Mouse (Mus musculus) CH12.LX (cell line): Measurements from ENCODE around the gene Cachd1. TPM values are rescaled to one million over a fixed set of nuclear protein-coding genes. Genes with fewer than 3 reads are reported as not detected.
A peak's percentile ranks its signal among the peaks of the same experiment; 100 is the strongest.

ENCODE experiments used
- DNase-seq: peaks from one replicate; pipeline ENCODE4 v3.0.0-alpha.2; 2013; ENCODE audit errors: extremely low read depth
- H3K27ac ChIP-seq: 2 replicates; pipeline ENCODE4 v1.5.1; 2012; ENCODE audit warnings: low read depth, mild to moderate bottlenecking, control low read depth, moderate library complexity; ENCODE audit not compliant: insufficient read depth
- H3K27me3 ChIP-seq: replicated peaks from 2 replicates; pipeline ENCODE3; 2012; ENCODE audit warnings: inconsistent platforms
- H3K36me3 ChIP-seq, 2 experiments: replicated peaks in 1 of 2; 2 replicates each; pipeline versions ENCODE3 to v1.6.1; 2012; ENCODE audit warnings: inconsistent platforms in 1 of 2, low read length in 1 of 2, mild to moderate bottlenecking in 1 of 2, mixed read lengths in 1 of 2, moderate library complexity in 1 of 2; ENCODE audit not compliant: control insufficient read depth in 1 of 2, insufficient read depth in 1 of 2
- H3K4me1 ChIP-seq, 2 experiments: 2 replicates each; pipeline ENCODE4 v1.6.1; 2012; ENCODE audit warnings: inconsistent platforms in 1 of 2, moderate library complexity in 1 of 2; ENCODE audit not compliant: insufficient read depth in 2 of 2, control insufficient read depth in 1 of 2
- H3K4me2 ChIP-seq: 2 replicates; pipeline ENCODE4 v1.6.1; 2012; ENCODE audit warnings: low read depth, mild to moderate bottlenecking, control low read depth; ENCODE audit not compliant: poor library complexity, insufficient read depth, severe bottlenecking
- H3K4me3 ChIP-seq, 3 experiments: fragments of 150-350 bp in 1 of 3; sonication (generic) in 1 of 3; replicated peaks in 1 of 3; 2 replicates each; pipeline versions ENCODE3 to v1.5.1; 2011 to 2012; ENCODE audit warnings: low read depth in 2 of 3, low read length in 2 of 3, mild to moderate bottlenecking in 2 of 3, moderate library complexity in 2 of 3, control low read depth in 1 of 3, improper control_type of control experiment in 1 of 3, inconsistent platforms in 1 of 3, mixed read lengths in 1 of 3; ENCODE audit not compliant: poor library complexity in 1 of 3
- H3K79me2 ChIP-seq: replicated peaks from 2 replicates; pipeline ENCODE4 v1.6.1; 2012; ENCODE audit warnings: mild to moderate bottlenecking, moderate library complexity; ENCODE audit not compliant: control insufficient read depth, poor library complexity, insufficient read depth, severe bottlenecking; ENCODE audit errors: extremely low read depth
- H3K9ac ChIP-seq: 2 replicates; pipeline ENCODE4 v1.6.1; 2012; ENCODE audit warnings: low read depth, mild to moderate bottlenecking, control low read depth, moderate library complexity; ENCODE audit not compliant: insufficient read depth
- H3K9me3 ChIP-seq: replicated peaks from 2 replicates; pipeline ENCODE3; 2012; ENCODE audit warnings: low read length, inconsistent platforms, mixed read lengths
- BHLHE40 ChIP-seq: IDR thresholded peaks from 2 replicates; pipeline ENCODE4 v1.6.1; 2011; ENCODE audit warnings: mild to moderate bottlenecking, low read depth, low read length, improper control_type of control experiment
- CHD1 ChIP-seq: IDR thresholded peaks from 2 replicates; pipeline ENCODE4 v1.6.1; 2012; ENCODE audit warnings: low read depth, low read length, improper control_type of control experiment, inconsistent platforms
- CHD2 ChIP-seq: IDR thresholded peaks from 2 replicates; pipeline ENCODE4 v1.6.1; 2011; ENCODE audit warnings: low read length, improper control_type of control experiment
- CTCF ChIP-seq, 2 experiments: IDR thresholded peaks in 1 of 2; conservative IDR thresholded peaks in 1 of 2; 2 replicates each; pipeline ENCODE4 v1.5.1; 2011 to 2012; ENCODE audit warnings: low read depth in 2 of 2, low read length in 2 of 2, improper control_type of control experiment in 1 of 2, inconsistent platforms in 1 of 2, mild to moderate bottlenecking in 1 of 2, moderate library complexity in 1 of 2
- E2F4 ChIP-seq: IDR thresholded peaks from 2 replicates; pipeline ENCODE4 v1.6.1; 2011; ENCODE audit warnings: low read depth, low read length, improper control_type of control experiment; ENCODE audit not compliant: insufficient replicate concordance
- ELF1 ChIP-seq: IDR thresholded peaks from 2 replicates; pipeline ENCODE4 v1.6.1; 2014; ENCODE audit warnings: low read depth, mild to moderate bottlenecking, inconsistent platforms, low read length, improper control_type of control experiment
- HCFC1 ChIP-seq: IDR thresholded peaks from 2 replicates; pipeline ENCODE4 v1.6.1; 2012; ENCODE audit warnings: low read depth, mild to moderate bottlenecking, inconsistent platforms, low read length, improper control_type of control experiment
- IRF4 ChIP-seq: IDR thresholded peaks from 2 replicates; pipeline ENCODE4 v1.6.1; 2014; ENCODE audit warnings: low read depth, mild to moderate bottlenecking, inconsistent platforms, low read length, improper control_type of control experiment
- JUN ChIP-seq: IDR thresholded peaks from 2 replicates; pipeline ENCODE4 v1.6.1; 2011; ENCODE audit warnings: low read depth, mild to moderate bottlenecking, low read length, improper control_type of control experiment, moderate library complexity; ENCODE audit not compliant: insufficient read depth
- JUND ChIP-seq: conservative IDR thresholded peaks from 2 replicates; pipeline ENCODE4 v1.6.1; 2011; ENCODE audit warnings: low read depth, low read length, improper control_type of control experiment
- KAT2A ChIP-seq: IDR thresholded peaks from 2 replicates; pipeline ENCODE4 v1.6.1; 2012; ENCODE audit warnings: low read length, improper control_type of control experiment, inconsistent platforms; ENCODE audit not compliant: insufficient replicate concordance
- MAFK ChIP-seq: IDR thresholded peaks from 2 replicates; pipeline ENCODE4 v1.6.1; 2011; ENCODE audit warnings: low read length, improper control_type of control experiment; ENCODE audit not compliant: insufficient replicate concordance
- MAX ChIP-seq: IDR thresholded peaks from 2 replicates; pipeline ENCODE4 v1.6.1; 2011; ENCODE audit warnings: low read length, improper control_type of control experiment
- MXI1 ChIP-seq: IDR thresholded peaks from 2 replicates; pipeline ENCODE4 v1.6.1; 2011; ENCODE audit warnings: mild to moderate bottlenecking, low read depth, low read length, improper control_type of control experiment
- NELFE ChIP-seq: IDR thresholded peaks from 2 replicates; pipeline ENCODE4 v1.6.1; 2011; ENCODE audit warnings: low read depth, low read length, improper control_type of control experiment
- PAX5 ChIP-seq: IDR thresholded peaks from 2 replicates; pipeline ENCODE4 v1.6.1; 2012; ENCODE audit warnings: low read length, inconsistent platforms, mixed read lengths
- POLR2AphosphoS2 ChIP-seq: IDR thresholded peaks from 2 replicates; pipeline ENCODE4 v1.6.1; 2011; ENCODE audit warnings: low read depth, low read length, improper control_type of control experiment
- RAD21 ChIP-seq: IDR thresholded peaks from 2 replicates; pipeline ENCODE4 v1.6.1; 2011; ENCODE audit warnings: low read depth, mild to moderate bottlenecking, low read length, improper control_type of control experiment, moderate library complexity
- RCOR1 ChIP-seq: conservative IDR thresholded peaks from 2 replicates; pipeline ENCODE4 v1.6.1; 2012; ENCODE audit warnings: low read depth, mild to moderate bottlenecking, inconsistent platforms, low read length, improper control_type of control experiment
- SIN3A ChIP-seq: IDR thresholded peaks from 2 replicates; pipeline ENCODE4 v1.6.1; 2012; ENCODE audit warnings: low read length, improper control_type of control experiment, inconsistent platforms
- SMC3 ChIP-seq: IDR thresholded peaks from 2 replicates; pipeline ENCODE4 v1.6.1; 2011; ENCODE audit warnings: low read depth, low read length, improper control_type of control experiment
- TBP ChIP-seq: conservative IDR thresholded peaks from 2 replicates; pipeline ENCODE4 v1.6.1; 2011; ENCODE audit warnings: low read depth, low read length, improper control_type of control experiment
- TCF12 ChIP-seq: IDR thresholded peaks from 2 replicates; pipeline ENCODE4 v1.6.1; 2014; ENCODE audit warnings: low read depth, mild to moderate bottlenecking, inconsistent platforms, low read length, improper control_type of control experiment
- USF2 ChIP-seq: conservative IDR thresholded peaks from 2 replicates; pipeline ENCODE4 v1.6.1; 2011; ENCODE audit warnings: low read depth, low read length, improper control_type of control experiment
- ZC3H11A ChIP-seq: IDR thresholded peaks from 2 replicates; pipeline ENCODE4 v1.6.1; 2012; ENCODE audit warnings: low read depth, mild to moderate bottlenecking, inconsistent platforms, low read length, improper control_type of control experiment
- ZKSCAN1 ChIP-seq: IDR thresholded peaks from 2 replicates; pipeline ENCODE4 v1.6.1; 2012; ENCODE audit warnings: low read depth, inconsistent platforms, low read length, improper control_type of control experiment, borderline replicate concordance
- ZMIZ1 ChIP-seq: IDR thresholded peaks from 2 replicates; pipeline ENCODE4 v1.6.1; 2012; ENCODE audit warnings: low read depth, mild to moderate bottlenecking, inconsistent platforms, low read length, improper control_type of control experiment
- ZNF384 ChIP-seq: IDR thresholded peaks from 2 replicates; pipeline ENCODE4 v1.6.1; 2012; ENCODE audit warnings: low read depth, low read length, improper control_type of control experiment, inconsistent platforms
- dilution Hi-C: fragments of 300-500 bp; cut with MboI; formaldehyde crosslinking; loops from 2 replicates; pipeline ENCODE4 v1.14.3; 2020; ENCODE audit warnings: low sequenced_read_pairs; ENCODE audit not compliant: extremely low pct_unique_long_range_greater_than_20kb, extremely low pct_ligation_motif_present
- in situ Hi-C: fragments of 300-500 bp; cut with MboI; formaldehyde crosslinking; loops from 3 replicates; pipeline ENCODE4 v1.14.3; 2019; ENCODE audit warnings: low sequenced_read_pairs, low pct_ligation_motif_present, low pct_unique_long_range_greater_than_20kb, mixed read lengths
- polyA plus RNA-seq: library from polyadenylated mRNA; unstranded; fragments of >175 nt; gene quantifications from 2 replicates; pipeline ENCODE4 v1.2.1, GENCODE M21; 2012; ENCODE audit warnings: low read depth; ENCODE audit not compliant: insufficient read length
- total RNA-seq, 2 experiments: library from RNA; depleted of rRNA; stranded (reverse); fragments of 300-350 nt in 1 of 2; fragments of >200 nt in 1 of 2; gene quantifications; 2 replicates each; pipeline ENCODE4 v1.2.3; 2012 to 2014

The Cachd1 gene
- total and polyA plus RNA-seq, 3 experiments, result 0.13 to 0.24 (median 0.20) TPM

- dilution Hi-C loops, result no loop called here
- Histone ChIP-seq H3K4me2 (no peak overlapping the region), H3K4me3 (no peak overlapping the region), H3K79me2 (no peaks in the 10 kb centered on the region), H3K9me3 (no peaks in the 10 kb centered on the region), H3K27ac (no peak overlapping the region), H3K4me1 (no peaks in the 10 kb centered on the region), H3K36me3 (no peaks in the 10 kb centered on the region), H3K27me3 (peaks cover 3% of the 10 kb centered on the region), H3K9ac (no peak overlapping the region)
- no peak for DNase-seq
- no peak for TF ChIP-seq BHLHE40
- peak; percentile 10; the same call in 1 of the 2 replicates for TF ChIP-seq SMC3
- TF ChIP-seq ZNF384, result no peak
- TF ChIP-seq CHD2, result no peak
- no peak for TF ChIP-seq MXI1
- no peak for TF ChIP-seq USF2
- no peak for TF ChIP-seq HCFC1
- peak in 1 of 2 experiments; percentile 16; a peak in 1 of 4 replicates for TF ChIP-seq CTCF (conservative IDR thresholded peaks at IDR 0.05 in 1 of 2, IDR thresholded peaks at IDR 0.05 in 1 of 2; ENCODE audit: low read depth in 2 of 2, low read length in 2 of 2)
- TF ChIP-seq MAX, result no peak
- TF ChIP-seq TBP, result no peak
- no peak for TF ChIP-seq JUN
- no peak for TF ChIP-seq SIN3A
- TF ChIP-seq ZKSCAN1, result no peak
- no peak for TF ChIP-seq E2F4
- TF ChIP-seq JUND, result no peak
- TF ChIP-seq ELF1, result no peak
- in situ Hi-C loops, result no loop called here
Measured at GRCm38 (mm10) chr4:100987187-100987586, 210.7 kb downstream of the Cachd1 start.

DNA sequence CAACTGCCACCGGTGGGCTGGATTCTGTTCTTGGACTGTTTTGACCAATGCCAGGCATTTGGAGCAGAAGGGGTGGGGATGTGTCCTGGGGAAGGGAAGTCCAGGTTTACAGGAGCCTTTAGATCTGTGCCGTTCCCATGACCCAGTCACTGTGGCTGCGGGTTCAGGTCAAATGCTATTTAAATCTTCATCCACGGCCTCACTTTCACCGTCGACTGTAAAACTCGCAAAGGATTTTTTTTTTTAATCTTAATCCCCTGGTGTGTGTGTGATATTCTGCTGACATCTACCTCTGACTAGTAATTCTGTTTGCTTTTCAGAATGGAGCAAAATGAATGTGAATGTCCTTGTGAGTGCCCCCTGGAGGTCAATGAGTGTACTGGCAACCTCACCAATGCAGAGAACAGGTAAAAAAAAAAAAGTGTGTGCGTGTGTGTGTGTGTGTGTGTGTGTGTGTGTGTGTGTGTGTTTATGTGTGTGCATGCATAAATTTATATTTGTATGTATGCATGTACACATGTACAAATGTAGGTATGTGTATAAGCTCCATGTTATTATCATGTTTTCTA, 211.8 kb downstream of the Cachd1 start:
- Histone ChIP-seq H3K9ac (no peak overlapping the region), H3K27me3 (peaks cover 3% of the 10 kb centered on the region), H3K36me3 (no peaks in the 10 kb centered on the region), H3K4me2 (no peak overlapping the region), H3K4me1 (no peaks in the 10 kb centered on the region), H3K27ac (no peak overlapping the region), H3K4me3 (no peak overlapping the region), H3K9me3 (no peaks in the 10 kb centered on the region), H3K79me2 (no peaks in the 10 kb centered on the region)
- no peak for TF ChIP-seq MAFK
- no peak for TF ChIP-seq PAX5
- no peak for TF ChIP-seq CHD2
- peak; percentile 62 for TF ChIP-seq SMC3
- TF ChIP-seq POLR2AphosphoS2, result no peak
- TF ChIP-seq ZC3H11A, result no peak
- TF ChIP-seq CTCF (conservative IDR thresholded peaks at IDR 0.05 in 1 of 2, IDR thresholded peaks at IDR 0.05 in 1 of 2; ENCODE audit: low read depth in 2 of 2, low read length in 2 of 2), result peak in 1 of 2 experiments; percentile 65; a peak in 2 of 4 replicates
- no peak for TF ChIP-seq HCFC1
- no peak for TF ChIP-seq KAT2A
- no peak for TF ChIP-seq RCOR1
- no peak for TF ChIP-seq TCF12
- TF ChIP-seq IRF4, result no peak
- no peak for TF ChIP-seq NELFE
- peak; percentile 29 for TF ChIP-seq RAD21
- no peak for TF ChIP-seq ZMIZ1
- peak; percentile 84 for TF ChIP-seq ZNF384
- no peak for TF ChIP-seq CHD1
- peak; percentile 52 for DNase-seq
- in situ Hi-C loops, result no loop called here
- dilution Hi-C loops, result no loop called here
